Mouse (Mus musculus) midbrain, embryonic 13.5 days (tissue): ENCODE results near the gene Map3k1. TPM values are rescaled to one million over a fixed set of nuclear protein-coding genes. Genes with fewer than 3 reads are reported as not detected.
"Not testable (repeated sequence)": the region's sequence is repeated elsewhere in the genome, so short reads cannot be mapped to it uniquely, and the experiment has no call there.

Source experiments
- ATAC-seq: fragments of 200-750 bp; cut with Nextera tagmentation; 2 replicates; pipeline ENCODE4 v1.8.0; 2017; ENCODE audit warnings: mild to moderate bottlenecking, moderate TSS enrichment, moderate library complexity
- H3K27ac ChIP-seq: fragments of 300-500 bp; sonication (generic); 2 replicates; pipeline ENCODE4 v1.5.1; 2015; ENCODE audit warnings: inconsistent platforms, mild to moderate bottlenecking, moderate library complexity
- H3K27me3 ChIP-seq: fragments of 300-500 bp; sonication (generic); 2 replicates; pipeline ENCODE4 v1.6.1; 2015; ENCODE audit warnings: mild to moderate bottlenecking, inconsistent platforms
- H3K36me3 ChIP-seq: fragments of 300-500 bp; sonication (generic); 2 replicates; pipeline ENCODE4 v1.6.1; 2015; ENCODE audit warnings: mild to moderate bottlenecking, inconsistent platforms
- H3K4me1 ChIP-seq: fragments of 300-500 bp; sonication (generic); replicated peaks from 2 replicates; pipeline ENCODE4 v1.6.1; 2015; ENCODE audit warnings: inconsistent platforms
- H3K4me2 ChIP-seq: fragments of 300-500 bp; sonication (generic); replicated peaks from 2 replicates; pipeline ENCODE4 v1.6.1; 2015; ENCODE audit warnings: moderate library complexity, mild to moderate bottlenecking, inconsistent platforms
- H3K4me3 ChIP-seq: fragments of 300-500 bp; sonication (generic); replicated peaks from 2 replicates; pipeline ENCODE4 v1.5.1; 2015; ENCODE audit warnings: mild to moderate bottlenecking, inconsistent platforms
- H3K9ac ChIP-seq: fragments of 300-500 bp; sonication (generic); replicated peaks from 2 replicates; pipeline ENCODE4 v1.6.1; 2015; ENCODE audit warnings: mild to moderate bottlenecking, inconsistent platforms
- H3K9me3 ChIP-seq: fragments of 300-500 bp; sonication (generic); 2 replicates; pipeline ENCODE4 v1.6.1; 2016; ENCODE audit warnings: mild to moderate bottlenecking, inconsistent platforms
- WGBS: fragments of 180-500 bp; shearing (Covaris S2); methylation state at CpG from one replicate; pipeline ENCODE4 v1.1.7; 2015; 5-methylcytosine and 5-hydroxymethylcytosine counted together
- polyA plus RNA-seq: library from polyadenylated mRNA; unstranded; fragments of >200 nt; fragmentation: Nextera tagmentation; extraction: Ambion mirVana; gene quantifications from 2 replicates; pipeline ENCODE4 v1.2.1, GENCODE M21; 2015

Map3k1 gene
- polyA plus RNA-seq, 1 experiment from 2014 or later, result 12.0 TPM

- ATAC-seq, H3K9me3 ChIP-seq, H3K9ac ChIP-seq, H3K27me3 ChIP-seq, H3K27ac ChIP-seq, H3K4me2 ChIP-seq, H3K4me1 ChIP-seq, H3K4me3 ChIP-seq: not testable (repeated sequence)
- 92% methylated on average over 4 of the region's 4 CpGs for WGBS
- H3K36me3 ChIP-seq, result peaks cover 76% of the 10 kb centered on the region
These were observed 104.8 kb downstream of the Map3k1 start for GRCm38 (mm10) chr13:111703952-111704351.

- Histone ChIP-seq H3K4me1 (no peaks in the 10 kb centered on the region), H3K9ac (no peak overlapping the region), H3K27me3 (no peaks in the 10 kb centered on the region), H3K36me3 (peaks cover 70% of the 10 kb centered on the region), H3K27ac (no peak overlapping the region), H3K4me3 (no peak overlapping the region), H3K4me2 (no peak overlapping the region), H3K9me3 (no peaks in the 10 kb centered on the region)
- ATAC-seq, result no peak
- 97% methylated on average over 10 of the region's 10 CpGs for WGBS
These were observed 105.4 kb downstream of the Map3k1 start for GRCm38 (mm10) chr13:111703396-111703795.

Other genes starting within 250 kb of the Map3k1 start
- not detected in 2 replicates for gene Gm10198, start 216.2 kb downstream of the Map3k1 start, polyA plus RNA-seq
- gene Mier3, start 128.0 kb downstream of the Map3k1 start, polyA plus RNA-seq, result 19.2 and 21.3 TPM in 2 replicates